Comparison of ENCODE assay signal across 19 mouse cellular contexts in the genomic region with DNA sequence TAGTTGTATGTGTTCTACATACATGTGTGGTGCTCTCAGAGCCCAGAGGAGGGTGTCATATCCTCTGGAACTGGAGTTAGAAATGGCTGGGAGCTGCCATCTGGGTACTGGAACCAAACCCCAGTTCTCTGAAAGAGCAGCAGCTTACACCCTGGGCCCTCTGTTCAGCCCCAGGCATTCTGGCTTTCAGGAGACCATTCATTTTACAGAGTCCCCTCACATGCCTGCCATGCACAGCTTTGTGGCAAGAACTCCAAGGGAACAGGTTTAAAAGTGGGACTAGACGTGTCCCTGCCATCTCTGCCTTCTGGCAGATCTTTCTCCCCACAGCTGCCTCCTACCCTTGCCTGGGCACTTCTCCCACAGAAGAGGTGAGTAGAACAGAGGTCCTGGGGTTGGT. TPM values are rescaled to one million over a fixed set of nuclear protein-coding genes. Genes with fewer than 3 reads are reported as not detected.
DNase-seq lines count a peak whose midpoint lies in the region; ATAC-seq and TF ChIP-seq lines count a peak whose summit lies in the region.
"Had no signal": no experiment of that assay in that cellular context is flagged by ENCODE, and none has a peak within 500 bp of the region (broad histone marks: within the 10 kb centered on the region; RNA-seq: fewer than 3 reads in every experiment).

No protein-coding gene starts in this region.

- TF ChIP-seq CTCF in heart, postnatal 0 days (IDR thresholded peaks at IDR 0.05; ENCODE audit: low read depth): no peak
- no peak for TF ChIP-seq CTCF in lung, postnatal 0 days (IDR thresholded peaks at IDR 0.05)
- TF ChIP-seq CTCF in stomach, postnatal 0 days (IDR thresholded peaks at IDR 0.05; ENCODE audit: low read depth): no peak

- H3K36me3 ChIP-seq in forebrain, embryonic 15.5 days: peaks cover 24% of the 10 kb centered on the region
- peaks cover 3% of the 10 kb centered on the region for H3K36me3 ChIP-seq in forebrain, embryonic 11.5 days (ENCODE audit: control insufficient read depth, insufficient read depth, low read length)
- H3K36me3 ChIP-seq in heart, postnatal 0 days (replicated peaks; ENCODE audit: control insufficient read depth, insufficient read depth, low read length): peaks cover 45% of the 10 kb centered on the region
- H3K36me3 ChIP-seq in lung, postnatal 0 days (ENCODE audit: insufficient read depth, low read length): 0 out of 2 replicates have a peak, but pooled peaks cover 5% of the 10 kb centered on the region
- H3K36me3 ChIP-seq in stomach, postnatal 0 days (ENCODE audit: control insufficient read depth, insufficient read depth, low read length): peaks cover 11% of the 10 kb centered on the region

- no peaks in the 10 kb centered on the region for H3K9me3 ChIP-seq in forebrain, embryonic 15.5 days
- H3K9me3 ChIP-seq in forebrain, embryonic 11.5 days (ENCODE audit: control insufficient read depth, low read length): no peaks in the 10 kb centered on the region
- no peaks in the 10 kb centered on the region for H3K9me3 ChIP-seq in heart, postnatal 0 days (replicated peaks; ENCODE audit: control insufficient read depth, low read length)
- no peaks in the 10 kb centered on the region for H3K9me3 ChIP-seq in lung, postnatal 0 days (ENCODE audit: low read length)
- no peaks in the 10 kb centered on the region for H3K9me3 ChIP-seq in stomach, postnatal 0 days (ENCODE audit: control insufficient read depth, low read length)
- H3K9me3 ChIP-seq: embryonic facial prominence, embryonic 13.5 days; heart, embryonic 12.5 days; hindbrain, embryonic 12.5 days had no signal

- H3K4me2 ChIP-seq in forebrain, embryonic 15.5 days (replicated peaks): no peak overlapping the region
- no peak overlapping the region for H3K4me2 ChIP-seq in forebrain, embryonic 11.5 days (ENCODE audit: low read depth, low read length, severe bottlenecking)
- H3K4me2 ChIP-seq in heart, postnatal 0 days (ENCODE audit: low read depth, low read length): no peak overlapping the region
- no peak overlapping the region for H3K4me2 ChIP-seq in lung, postnatal 0 days (replicated peaks; ENCODE audit: low read depth, low read length)
- no peak overlapping the region for H3K4me2 ChIP-seq in stomach, postnatal 0 days (replicated peaks; ENCODE audit: low read depth)
- H3K4me2 ChIP-seq: embryonic facial prominence, embryonic 13.5 days; heart, embryonic 12.5 days; hindbrain, embryonic 12.5 days had no signal

- 0 out of 2 replicates have a peak, but pooled peaks cover 4% of the 10 kb centered on the region for H3K4me1 ChIP-seq in forebrain, embryonic 15.5 days
- no peaks in the 10 kb centered on the region for H3K4me1 ChIP-seq in forebrain, embryonic 11.5 days (replicated peaks; ENCODE audit: control insufficient read depth, insufficient read depth, low read length)
- H3K4me1 ChIP-seq in heart, postnatal 0 days (ENCODE audit: control insufficient read depth, insufficient read depth): peaks cover 13% of the 10 kb centered on the region; the same call in 1 of the 2 replicates
- H3K4me1 ChIP-seq in lung, postnatal 0 days (ENCODE audit: insufficient read depth, low read depth, low read length): no peaks in the 10 kb centered on the region
- H3K4me1 ChIP-seq in stomach, postnatal 0 days (replicated peaks; ENCODE audit: control insufficient read depth, insufficient read depth): no peaks in the 10 kb centered on the region
- H3K4me1 ChIP-seq: embryonic facial prominence, embryonic 13.5 days; hindbrain, embryonic 12.5 days had no signal

- no peak for ATAC-seq in forebrain, embryonic 15.5 days (replicated peaks)
- no peak for ATAC-seq in forebrain, embryonic 11.5 days (replicated peaks; ENCODE audit: low FRiP score)
- no peak for ATAC-seq in heart, postnatal 0 days (ENCODE audit: insufficient read depth, low read depth)
- ATAC-seq in lung, postnatal 0 days: no peak
- no peak for ATAC-seq in stomach, postnatal 0 days (ENCODE audit: low FRiP score, low TSS enrichment)
- ATAC-seq: hindbrain, embryonic 16.5 days had no signal

- 50% methylated on average over 1 of the region's 1 CpGs for WGBS in forebrain, embryonic 15.5 days
- 78% methylated on average over 1 of the region's 1 CpGs for WGBS in forebrain, embryonic 11.5 days
- 79% methylated on average over 1 of the region's 1 CpGs for WGBS in heart, postnatal 0 days
- 93% methylated on average over 1 of the region's 1 CpGs for WGBS in lung, postnatal 0 days
- 80% methylated on average over 1 of the region's 1 CpGs for WGBS in stomach, postnatal 0 days

- no peak for TF ChIP-seq EP300 in heart, postnatal 0 days (IDR thresholded peaks at IDR 0.05; ENCODE audit: low read depth)
- TF ChIP-seq EP300 in lung, postnatal 0 days (IDR thresholded peaks at IDR 0.05): no peak
- no peak for TF ChIP-seq EP300 in stomach, postnatal 0 days (optimal IDR thresholded peaks at IDR 0.05)

- no peak for DNase-seq in forebrain, embryonic 11.5 days (ENCODE audit: low spot score)
- no peak for DNase-seq in heart, postnatal 0 days (ENCODE audit: low spot score)
- DNase-seq in heart, adult 9 months (ENCODE audit: low spot score in 2 of 2): no peak
- DNase-seq in lung, postnatal 0 days (ENCODE audit: low spot score): no peak
- no peak for DNase-seq in lung, postnatal 4 days
- no peak for DNase-seq in stomach, postnatal 0 days (ENCODE audit: low spot score)
- no peak for DNase-seq in layer of hippocampus, adult 8-10 months (ENCODE audit: low spot score in 2 of 2)
- DNase-seq: cerebellum, adult 18-20 months; cerebellum, adult 9-11 months; cerebellum, postnatal 36 days; gastrocnemius, adult 2 months; gastrocnemius, postnatal 36 days; heart, adult 11 months; heart, postnatal 36 days had no signal

- H3K4me3 ChIP-seq in forebrain, embryonic 15.5 days: no peak overlapping the region
- H3K4me3 ChIP-seq in forebrain, embryonic 11.5 days (ENCODE audit: low read depth, low read length): no peak overlapping the region
- H3K4me3 ChIP-seq in heart, postnatal 0 days (ENCODE audit: low read depth, low read length): no peak overlapping the region
- no peak overlapping the region for H3K4me3 ChIP-seq in lung, postnatal 0 days (ENCODE audit: low read depth, low read length)
- no peak overlapping the region for H3K4me3 ChIP-seq in stomach, postnatal 0 days (ENCODE audit: low read depth, low read length)
- H3K4me3 ChIP-seq: embryonic facial prominence, embryonic 13.5 days; gastrocnemius, adult 2 months; heart, embryonic 12.5 days; hindbrain, embryonic 12.5 days had no signal

- peak overlapping the region; percentile 44; the same call in 1 of the 2 replicates for H3K27ac ChIP-seq in forebrain, embryonic 15.5 days (replicated peaks)
- no peak overlapping the region for H3K27ac ChIP-seq in forebrain, embryonic 11.5 days (ENCODE audit: low read depth, low read length)
- H3K27ac ChIP-seq in heart, postnatal 0 days (ENCODE audit: low read depth): peak overlapping the region; percentile 88; the same call in 1 of the 2 replicates
- H3K27ac ChIP-seq in lung, postnatal 0 days (ENCODE audit: low read length): peak overlapping the region; percentile 38; the same call in 1 of the 2 replicates
- peak overlapping the region; percentile 61 for H3K27ac ChIP-seq in stomach, postnatal 0 days (replicated peaks)
- H3K27ac ChIP-seq: embryonic facial prominence, embryonic 13.5 days; gastrocnemius, adult 2 months; hindbrain, embryonic 12.5 days had no signal

- no peaks in the 10 kb centered on the region for H3K27me3 ChIP-seq in forebrain, embryonic 15.5 days
- H3K27me3 ChIP-seq in forebrain, embryonic 11.5 days (ENCODE audit: control insufficient read depth, insufficient read depth, low read length): no peaks in the 10 kb centered on the region
- no peaks in the 10 kb centered on the region for H3K27me3 ChIP-seq in heart, postnatal 0 days (ENCODE audit: control insufficient read depth, insufficient read depth, low read length)
- H3K27me3 ChIP-seq in lung, postnatal 0 days (replicated peaks; ENCODE audit: insufficient read depth, low read length): no peaks in the 10 kb centered on the region
- no peaks in the 10 kb centered on the region for H3K27me3 ChIP-seq in stomach, postnatal 0 days (ENCODE audit: control insufficient read depth, insufficient read depth, low read length)
- H3K27me3 ChIP-seq: embryonic facial prominence, embryonic 13.5 days; heart, embryonic 12.5 days; hindbrain, embryonic 12.5 days had no signal

- H3K9ac ChIP-seq in forebrain, embryonic 15.5 days (replicated peaks): no peak overlapping the region
- H3K9ac ChIP-seq in forebrain, embryonic 11.5 days (ENCODE audit: low read length): no peak overlapping the region
- H3K9ac ChIP-seq in heart, postnatal 0 days (replicated peaks; ENCODE audit: low read depth, low read length): no peak overlapping the region
- no peak overlapping the region for H3K9ac ChIP-seq in lung, postnatal 0 days (replicated peaks; ENCODE audit: low read depth)
- no peak overlapping the region for H3K9ac ChIP-seq in stomach, postnatal 0 days (ENCODE audit: low read length)
- H3K9ac ChIP-seq: embryonic facial prominence, embryonic 13.5 days; heart, embryonic 12.5 days; hindbrain, embryonic 12.5 days had no signal

RNA-seq across cellular contexts. Expression of gene Hgfac, which starts 7.7 kb away (rescaled TPM):
- 0.69 and 0.75 TPM in 2 replicates for polyA plus RNA-seq in forebrain, embryonic 15.5 days (2015; fragmentation: Nextera tagmentation; extraction: Ambion mirVana)
- 0.17 and 0.45 TPM in 2 replicates for polyA plus RNA-seq in forebrain, embryonic 11.5 days (2014; fragmentation: Nextera tagmentation; extraction: Ambion mirVana)
- total RNA-seq in heart, postnatal 0 days (2014; rRNA removed; ENCODE audit: low replicate concordance): 0.19 TPM in 1 of 2 replicates, not detected in the other
- polyA plus RNA-seq in heart, postnatal 0 days (2015; fragmentation: Nextera tagmentation; extraction: Ambion mirVana): 0.16 and 0.36 TPM in 2 replicates
- 0.73 and 0.82 TPM in 2 replicates for polyA plus RNA-seq in lung, postnatal 0 days (2015; fragmentation: Nextera tagmentation; extraction: Ambion mirVana)
- polyA plus RNA-seq in stomach, postnatal 0 days (2015; fragmentation: Nextera tagmentation; extraction: Ambion mirVana): 1.6 and 2.5 TPM in 2 replicates
- 1 to 10 TPM in 2 of 4 experiments, under 1 TPM in 2; 0.57 to 1.2 (median 0.90) TPM for total RNA-seq in layer of hippocampus, adult 8-10 months (2022)

RNA-seq across cellular contexts. Expression of gene Dok7, which starts 22.9 kb away (rescaled TPM):
- 7.2 and 7.9 TPM in 2 replicates for polyA plus RNA-seq in forebrain, embryonic 15.5 days (2015; fragmentation: Nextera tagmentation; extraction: Ambion mirVana)
- polyA plus RNA-seq in forebrain, embryonic 11.5 days (2014; fragmentation: Nextera tagmentation; extraction: Ambion mirVana): 0.16 TPM in 1 of 2 replicates, not detected in the other
- 27.7 and 37.7 TPM in 2 replicates for total RNA-seq in heart, postnatal 0 days (2014; rRNA removed; ENCODE audit: low replicate concordance)
- polyA plus RNA-seq in heart, postnatal 0 days (2015; fragmentation: Nextera tagmentation; extraction: Ambion mirVana): 14.1 and 15.0 TPM in 2 replicates
- polyA plus RNA-seq in lung, postnatal 0 days (2015; fragmentation: Nextera tagmentation; extraction: Ambion mirVana): 0.56 and 0.67 TPM in 2 replicates
- 0.72 and 1.0 TPM in 2 replicates for polyA plus RNA-seq in stomach, postnatal 0 days (2015; fragmentation: Nextera tagmentation; extraction: Ambion mirVana)
- 10 to 100 TPM; 15.9 to 23.8 (median 17.4) TPM for total RNA-seq in layer of hippocampus, adult 8-10 months (2022)
